Mouse (Mus musculus): ENCODE data around the gene Tyk2. TPM values are rescaled to one million over a fixed set of nuclear protein-coding genes. Genes with fewer than 3 reads are reported as not detected.

The Tyk2 gene
- total RNA-seq, 2 experiments from 2014 or later, result 8.0 to 10.3 TPM

DNA sequence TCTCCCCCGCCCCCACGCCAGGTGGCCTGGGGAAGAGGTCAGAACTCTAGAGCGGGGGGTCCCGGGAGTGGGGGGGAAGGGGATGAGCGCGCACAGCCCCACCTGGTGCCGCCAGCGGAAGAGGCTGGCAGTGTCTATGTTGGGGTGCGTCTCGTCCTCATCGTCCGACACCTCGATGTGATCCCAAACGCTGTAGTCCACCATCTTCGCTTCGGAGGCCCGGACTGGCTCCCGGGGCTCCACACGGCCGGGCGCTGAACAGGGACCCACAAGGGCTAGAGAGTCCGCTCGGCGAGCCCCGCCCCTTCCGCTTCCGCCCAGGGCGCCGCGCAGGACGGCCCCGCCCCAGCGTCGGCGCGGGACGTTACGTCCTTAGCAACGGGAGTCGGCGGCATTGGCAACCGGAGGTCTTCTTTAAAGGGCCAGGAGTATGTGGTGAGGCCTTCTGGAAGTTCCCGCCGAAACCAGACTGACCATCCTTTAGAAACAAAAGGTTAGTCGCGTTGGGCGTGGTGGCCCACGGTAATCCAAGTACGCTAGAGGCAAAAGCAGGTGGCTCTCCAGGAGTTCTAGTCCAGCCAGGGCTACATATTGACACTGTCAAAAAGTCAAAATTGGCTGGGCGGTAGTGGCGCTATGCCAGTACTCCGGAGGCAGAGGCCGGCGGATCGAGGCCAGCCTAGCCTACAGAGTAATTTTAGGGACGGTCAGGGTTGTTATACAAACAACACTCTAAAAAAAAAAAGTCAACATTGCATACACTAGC lies 18.8 kb upstream of the Tyk2 start, which contains the start of gene Cdc37:
Gene Cdc37 (minus strand): TSS at position 329 of the 766 bp plus-strand sequence.
- DNase-seq, result peak; percentile 95

GRCm38 (mm10) chr9:21149077-21149653 lies 18.1 kb upstream of the Tyk2 start:
- no peak for DNase-seq

GRCm38 (mm10) chr9:21148427-21148826 lies 17.4 kb upstream of the Tyk2 start:
- no peak for DNase-seq

- peak in 1 of 2 experiments; percentile 55 for DNase-seq
Measured at GRCm38 (mm10) chr9:21146722-21147121, 15.7 kb upstream of the Tyk2 start.

DNA sequence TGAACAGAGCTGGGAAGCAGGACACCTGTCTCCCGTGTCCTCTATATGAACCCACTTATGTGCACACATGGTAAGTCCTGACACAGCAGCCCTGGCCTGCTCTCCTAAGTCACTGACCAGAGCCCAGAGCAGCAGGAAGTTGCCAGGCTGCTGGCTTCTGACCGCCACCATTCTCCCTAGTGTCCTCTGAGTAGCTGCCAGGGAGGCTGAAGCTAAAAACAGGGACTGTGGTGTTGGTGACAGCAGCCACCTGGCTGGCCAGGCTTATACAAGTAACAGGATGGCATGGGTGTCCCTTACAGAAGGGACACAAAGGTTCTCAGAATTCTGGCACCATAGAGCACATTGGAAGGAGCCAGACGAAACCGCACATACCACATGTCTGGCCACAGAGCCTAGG lies 14.4 kb upstream of the Tyk2 start:
- DNase-seq, result peak; percentile 57 to 79

GRCm38 (mm10) chr9:21144361-21144760 lies 13.3 kb upstream of the Tyk2 start:
- no peak for DNase-seq

DNA sequence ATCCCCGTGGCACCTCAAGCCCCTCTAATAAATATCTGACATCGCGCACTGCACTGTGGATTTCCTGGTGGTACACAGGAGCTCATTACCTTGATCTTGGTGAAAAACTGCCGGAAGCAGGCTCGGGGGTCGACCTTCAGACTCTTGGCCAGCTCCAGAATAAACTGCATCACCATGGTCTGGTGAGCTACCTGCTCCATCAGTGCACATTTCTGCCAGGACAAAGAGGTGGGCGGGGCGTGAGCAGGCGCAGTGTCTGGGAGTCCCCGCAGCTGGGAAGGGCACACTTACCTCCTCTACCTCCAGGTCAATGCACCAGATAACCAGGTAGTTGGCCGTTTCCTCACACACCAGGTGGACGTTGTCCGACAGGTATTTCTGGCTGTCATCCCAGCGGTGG lies 10.9 kb upstream of the Tyk2 start:
- DNase-seq, result no peak

DNA sequence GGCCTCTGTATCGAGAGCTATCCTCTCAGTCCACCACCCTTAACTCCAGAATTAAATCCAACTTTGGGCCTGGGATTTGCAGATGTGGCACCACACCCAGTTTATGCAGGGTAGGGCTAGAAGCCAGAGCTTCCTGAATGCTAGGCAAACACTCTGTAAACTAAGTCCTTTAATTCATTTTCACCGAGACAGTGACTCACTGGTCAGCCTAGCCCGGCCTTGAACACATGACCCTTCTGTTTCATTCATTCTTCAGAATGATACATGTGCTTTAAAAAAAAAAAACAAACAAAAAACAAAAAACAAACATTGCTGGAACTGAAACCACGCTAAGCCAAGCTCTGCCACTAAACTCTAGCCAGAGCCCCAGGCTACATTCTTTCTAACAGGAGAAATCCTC lies 7.3 kb upstream of the Tyk2 start:
- no peak for DNase-seq

DNA sequence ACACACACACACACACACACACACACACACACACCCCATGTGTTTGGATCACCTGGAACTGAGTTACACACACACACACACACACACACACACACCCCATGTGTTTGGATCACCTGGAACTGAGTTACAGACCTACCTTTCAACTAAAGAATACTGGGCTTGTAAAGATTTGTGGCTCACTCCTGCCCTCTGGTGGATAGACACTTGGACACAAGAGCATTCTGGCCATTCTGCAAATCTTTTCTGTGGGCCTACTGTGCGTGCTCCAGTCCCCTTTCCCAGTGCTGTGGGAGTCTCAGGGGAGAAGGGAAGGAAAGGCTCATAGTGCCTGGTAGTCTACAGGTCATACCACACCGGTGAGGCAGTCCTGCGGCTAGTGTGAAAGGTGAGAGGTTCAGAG lies 6.2 kb upstream of the Tyk2 start:
- DNase-seq, result peak; percentile 58 to 86

DNA sequence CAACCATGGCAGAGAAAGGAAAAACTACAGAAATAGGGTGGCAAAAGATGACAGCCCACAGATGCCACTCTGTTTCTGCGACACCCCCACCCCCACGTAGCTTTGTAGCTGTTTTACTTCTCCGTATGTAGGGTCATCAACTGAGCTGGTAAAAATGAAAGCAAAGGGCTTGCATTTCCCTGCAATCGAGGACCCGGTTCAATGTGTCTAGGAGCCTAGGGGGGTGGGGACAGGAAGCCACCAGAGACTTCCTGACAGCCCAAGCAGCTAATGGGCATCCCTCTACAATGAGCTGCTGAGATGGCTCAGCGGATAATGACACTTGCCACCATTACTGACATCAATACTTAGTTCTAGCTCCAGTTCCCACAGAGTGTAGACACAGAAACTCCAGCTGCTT lies 5.4 kb upstream of the Tyk2 start:
- peak in 1 of 2 experiments; percentile 42 for DNase-seq

DNA sequence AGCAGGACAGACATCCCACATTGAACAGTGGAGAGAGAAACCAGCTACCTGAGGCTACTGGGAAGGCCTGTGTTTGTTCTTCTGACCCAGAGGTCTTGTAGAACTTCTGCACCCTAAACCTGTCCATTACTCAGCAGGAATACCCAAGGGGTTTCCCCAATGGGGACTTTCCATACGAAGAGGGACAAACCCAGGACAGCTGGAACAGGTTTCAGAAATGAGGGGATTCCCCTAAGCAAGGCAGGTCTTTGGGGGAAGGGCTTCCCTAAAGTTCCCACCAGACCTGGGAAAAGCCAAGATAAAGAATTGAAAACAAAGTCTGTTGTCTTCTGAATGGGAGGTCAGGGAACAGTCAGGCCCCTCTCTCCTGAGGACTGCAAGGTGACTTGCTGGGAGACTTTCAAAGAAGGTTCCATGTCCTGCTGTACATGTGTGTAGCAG lies 4.9 kb upstream of the Tyk2 start:
- no peak for DNase-seq

DNA sequence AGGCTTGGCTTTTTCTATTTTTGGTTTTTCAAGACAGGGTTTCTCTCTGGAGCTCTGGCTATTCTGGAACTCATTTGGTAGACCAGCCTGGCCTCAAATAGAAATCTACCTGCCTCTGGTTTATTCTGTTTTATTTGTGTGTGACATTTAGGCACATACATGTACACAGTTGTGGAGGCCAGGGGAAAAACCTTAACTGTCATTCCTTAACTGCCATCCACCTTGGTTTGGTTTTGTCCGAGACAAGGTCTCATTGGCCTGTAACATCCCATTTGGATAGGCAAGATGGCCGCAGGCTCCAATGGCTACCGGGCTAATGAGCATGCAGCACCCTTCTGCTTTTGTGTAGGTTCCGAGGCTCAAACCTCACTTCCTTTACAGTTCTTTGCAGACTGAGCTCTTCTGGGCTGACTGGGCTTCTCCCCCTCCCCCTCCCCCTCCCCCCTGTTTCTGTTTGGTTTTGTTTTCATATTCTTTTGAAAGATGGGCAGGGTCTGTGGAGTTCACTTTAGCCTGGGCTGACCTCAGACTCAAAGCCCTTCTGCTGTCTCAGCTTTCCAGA lies 4.4 kb upstream of the Tyk2 start:
- DNase-seq, result no peak

DNA sequence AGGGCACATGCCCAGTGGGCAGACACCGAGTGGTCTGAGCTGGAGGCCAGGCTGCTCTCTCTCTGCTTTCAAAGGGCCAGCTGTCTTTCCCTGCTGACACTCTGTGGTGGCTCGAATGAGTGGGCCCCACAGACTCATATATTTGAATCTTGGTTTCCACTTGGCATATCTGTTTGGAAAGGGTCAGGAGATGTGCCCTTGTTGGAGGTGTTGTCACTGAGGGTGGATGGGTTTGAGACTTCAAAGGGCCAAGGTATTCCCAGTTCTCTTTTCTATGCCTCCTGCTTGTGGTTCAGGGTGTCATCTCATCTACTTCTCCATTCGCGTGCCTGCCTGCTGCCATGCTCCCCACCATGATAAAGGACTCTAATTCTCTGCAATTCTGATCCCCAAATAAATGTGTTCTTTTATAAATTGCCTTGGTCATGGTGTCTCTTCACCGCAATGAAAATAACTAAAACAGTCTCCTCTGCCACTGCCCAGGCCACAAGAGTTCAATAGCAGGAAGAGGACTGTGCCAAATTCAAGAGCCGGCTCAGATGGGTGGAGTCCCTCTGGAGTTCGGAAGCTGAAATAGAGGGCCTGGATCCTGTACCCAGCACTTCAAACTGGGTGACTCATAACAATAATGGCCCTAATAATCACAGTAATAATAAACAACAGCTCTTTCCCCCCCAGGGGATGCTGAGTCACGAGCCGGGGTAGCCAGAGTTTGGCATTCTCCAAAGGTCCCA lies 3.7 kb upstream of the Tyk2 start:
- DNase-seq, result peak; percentile 76 to 85

- no peak for DNase-seq
Measured at GRCm38 (mm10) chr9:21133064-21133707, 2.1 kb upstream of the Tyk2 start.

DNA sequence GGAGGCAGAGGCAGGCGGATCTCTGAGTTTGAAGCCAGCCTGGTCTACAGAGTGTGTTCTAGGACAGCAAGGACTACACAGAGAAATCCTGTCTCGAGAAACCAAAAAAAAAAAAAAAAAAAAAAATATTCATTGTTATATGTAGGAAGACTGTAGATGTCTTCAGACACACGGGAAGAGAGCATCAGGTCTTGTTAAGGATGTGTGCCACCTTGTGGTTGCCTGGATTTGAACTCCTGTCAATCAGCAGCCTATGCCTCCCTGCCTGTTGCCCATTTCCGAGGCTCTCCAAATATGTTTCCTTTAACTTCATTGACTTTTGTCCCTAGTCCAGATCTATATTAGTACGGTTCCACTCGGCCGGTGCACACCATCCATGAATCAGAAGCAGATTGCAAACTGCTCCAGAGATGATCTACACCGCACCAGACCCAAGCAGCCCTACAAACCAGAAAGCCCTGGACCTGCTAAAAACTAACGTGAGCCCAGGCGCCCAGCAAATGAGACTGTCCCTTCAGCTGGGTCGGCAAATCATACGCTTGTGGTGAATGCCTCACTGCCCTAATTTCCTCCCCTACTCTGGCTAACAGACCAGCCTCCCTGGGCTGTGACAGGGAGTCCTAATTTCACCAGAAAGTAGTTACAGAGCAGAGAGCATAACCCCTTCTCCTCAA lies 1.2 kb upstream of the Tyk2 start:
- DNase-seq, result no peak

GRCm38 (mm10) chr9:21126259-21126627 lies 4.8 kb downstream of the Tyk2 start:
- DNase-seq, result no peak

DNA sequence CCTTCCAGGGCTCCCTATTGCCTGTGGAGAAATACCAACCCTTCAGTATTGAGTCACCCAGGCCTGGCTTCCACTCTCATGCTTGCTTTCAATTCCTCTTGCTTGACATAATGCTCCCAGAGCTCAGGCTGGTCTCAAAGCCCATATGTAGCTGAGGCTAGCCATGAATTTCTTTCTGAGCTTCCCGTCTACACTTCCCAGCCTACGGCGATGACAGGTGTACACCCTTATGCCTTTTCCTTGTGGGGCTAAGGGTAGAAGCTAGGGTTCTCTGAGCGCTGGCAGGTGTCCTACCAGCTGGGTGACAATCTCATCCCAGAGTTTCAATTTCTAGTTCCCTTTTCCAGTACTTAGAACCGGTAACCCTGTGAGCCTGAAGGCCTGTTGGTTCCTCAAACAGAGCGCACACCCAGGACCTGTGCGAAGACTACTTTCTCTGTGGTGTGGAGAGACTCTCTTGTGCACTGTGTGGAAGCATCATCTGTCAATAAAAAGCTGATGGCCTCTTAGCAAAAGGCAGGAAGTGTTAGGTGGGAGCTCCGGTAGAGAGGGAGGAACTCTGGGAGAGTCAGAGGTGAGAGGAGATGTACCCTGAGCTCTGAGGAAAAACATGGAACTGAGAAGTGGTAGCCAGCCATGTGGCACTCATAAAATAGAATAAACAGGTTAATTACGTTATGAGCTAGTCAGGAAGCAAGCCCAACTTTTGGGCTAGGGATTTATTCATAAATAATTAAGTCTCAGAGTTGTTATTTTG lies 5.4 kb downstream of the Tyk2 start:
- DNase-seq, result no peak

- no peak for DNase-seq
Measured at GRCm38 (mm10) chr9:21124837-21125236, 6.2 kb downstream of the Tyk2 start.

- DNase-seq, result no peak
Measured at GRCm38 (mm10) chr9:21121483-21121882, 9.6 kb downstream of the Tyk2 start.

DNA sequence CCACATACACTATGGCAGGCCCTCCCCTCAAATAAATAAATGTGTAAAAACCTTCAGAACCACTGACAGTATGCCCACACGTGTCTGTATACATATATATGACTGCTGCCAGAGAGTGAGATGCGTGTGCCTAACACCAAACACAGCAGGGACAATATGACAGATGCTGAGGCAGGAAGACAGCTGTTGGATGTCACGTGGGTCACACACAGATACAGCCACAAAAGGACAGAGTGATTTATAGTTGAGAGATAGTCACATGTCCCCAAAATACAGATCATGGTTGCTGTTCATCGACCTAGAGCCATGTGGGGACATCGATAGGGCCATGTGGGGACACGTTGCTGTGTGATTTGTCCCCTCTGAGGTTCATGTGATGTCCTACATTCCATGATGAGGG lies 14.0 kb downstream of the Tyk2 start:
- no peak for DNase-seq

DNA sequence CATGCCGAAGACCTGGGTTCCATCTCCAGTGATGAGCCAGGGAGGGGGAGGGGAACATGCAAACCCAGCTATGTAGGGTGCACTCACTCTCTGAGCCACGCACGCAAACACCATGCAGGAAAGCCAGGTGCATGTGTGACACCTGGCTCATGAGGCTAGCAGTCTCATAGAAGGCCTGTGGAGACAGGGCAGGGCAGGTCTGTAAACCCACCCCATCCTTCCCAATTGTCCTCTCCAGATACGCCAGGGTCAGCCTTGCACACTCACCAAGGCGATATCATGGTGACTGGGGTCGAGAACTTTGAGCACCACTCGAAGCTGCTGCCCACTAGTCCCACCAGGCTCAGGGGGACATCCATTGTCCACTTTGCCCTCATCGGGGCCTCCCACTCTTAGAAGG lies 15.9 kb downstream of the Tyk2 start:
- DNase-seq, result no peak

Data from heart, adult 18-20 months (tissue).